In genomic region chr1:180225500-180226220, GRCm38 (mm10) we compare ENCODE assay signal across 8 mouse cellular contexts. TPM values are rescaled to one million over a fixed set of nuclear protein-coding genes. Genes with fewer than 3 reads are reported as not detected.
DNase-seq lines count a peak whose midpoint lies in the region; ATAC-seq and TF ChIP-seq lines count a peak whose summit lies in the region.

No protein-coding gene starts in this region.

- peaks cover 3% of the 10 kb centered on the region; the same call in 1 of the 2 replicates for H3K4me1 ChIP-seq in cerebellum, adult 2 months (ENCODE audit: control insufficient read depth, insufficient read depth, low read length)
- H3K4me1 ChIP-seq in forebrain, postnatal 0 days (ENCODE audit: insufficient read depth): no peaks in the 10 kb centered on the region
- no peaks in the 10 kb centered on the region for H3K4me1 ChIP-seq in hindbrain, postnatal 0 days (ENCODE audit: insufficient read depth, low read length)
- H3K4me1 ChIP-seq in liver, embryonic 12.5 days: peaks cover 24% of the 10 kb centered on the region

- H3K4me3 ChIP-seq in cerebellum, adult 2 months (replicated peaks; ENCODE audit: insufficient read depth, low read depth, low read length): peak overlapping the region; percentile 52
- H3K4me3 ChIP-seq in forebrain, postnatal 0 days (ENCODE audit: low read depth, low read length): peak overlapping the region; percentile 35
- peak overlapping the region; percentile 34 for H3K4me3 ChIP-seq in hindbrain, postnatal 0 days (ENCODE audit: low read length)
- peak overlapping the region; percentile 61 for H3K4me3 ChIP-seq in liver, embryonic 12.5 days

- TF ChIP-seq CTCF in cerebellum, adult 2 months (IDR thresholded peaks at IDR 0.05; ENCODE audit: borderline replicate concordance, insufficient read depth, low read depth, low read length): no peak
- no peak for TF ChIP-seq CTCF in forebrain, postnatal 0 days (IDR thresholded peaks at IDR 0.05; ENCODE audit: low read depth)
- no peak for TF ChIP-seq CTCF in hindbrain, postnatal 0 days (IDR thresholded peaks at IDR 0.05; ENCODE audit: low read depth)

- H3K36me3 ChIP-seq in forebrain, postnatal 0 days (ENCODE audit: insufficient read depth): peaks cover 12% of the 10 kb centered on the region; the same call in 1 of the 2 replicates
- H3K36me3 ChIP-seq in hindbrain, postnatal 0 days (ENCODE audit: insufficient read depth, low read length): no peaks in the 10 kb centered on the region
- H3K36me3 ChIP-seq in liver, embryonic 12.5 days: peaks cover 32% of the 10 kb centered on the region

- peak; percentile 76 for ATAC-seq in frontal cortex, adult (ENCODE audit: low TSS enrichment)
- peak; percentile 92 for ATAC-seq in forebrain, postnatal 0 days
- peak; percentile 86 for ATAC-seq in hindbrain, postnatal 0 days
- ATAC-seq in liver, embryonic 12.5 days: peak; percentile 94
- ATAC-seq in monocyte, adult 5-6 weeks (replicated peaks; ENCODE audit: insufficient number of reproducible peaks, low FRiP score, low TSS enrichment, poor library complexity, severe bottlenecking): peak; percentile 58

- H3K27ac ChIP-seq in cerebellum, adult 2 months (ENCODE audit: insufficient read depth, low read length): peak overlapping the region; percentile 29; the same call in 1 of the 2 replicates
- H3K27ac ChIP-seq in forebrain, postnatal 0 days (ENCODE audit: low read depth, low read length): no peak overlapping the region
- peak overlapping the region; percentile 43; the same call in 1 of the 2 replicates for H3K27ac ChIP-seq in hindbrain, postnatal 0 days
- H3K27ac ChIP-seq in liver, embryonic 12.5 days: peak overlapping the region; percentile 87

- H3K4me2 ChIP-seq in forebrain, postnatal 0 days (ENCODE audit: low read depth): peak overlapping the region; percentile 69
- peak overlapping the region; percentile 61 for H3K4me2 ChIP-seq in hindbrain, postnatal 0 days (ENCODE audit: low read depth, low read length)
- H3K4me2 ChIP-seq in liver, embryonic 12.5 days: peak overlapping the region; percentile 73

- 13% methylated on average over 21 of the region's 21 CpGs for WGBS in cerebellum, adult 2 months
- WGBS in forebrain, postnatal 0 days: 15% methylated on average over 21 of the region's 21 CpGs
- 15% methylated on average over 21 of the region's 21 CpGs for WGBS in hindbrain, postnatal 0 days
- WGBS in liver, embryonic 12.5 days (ENCODE audit: insufficient replicate concordance): 11% methylated on average over 21 of the region's 21 CpGs

- peak overlapping the region; percentile 48 for H3K9ac ChIP-seq in forebrain, postnatal 0 days
- peak overlapping the region; percentile 39 for H3K9ac ChIP-seq in hindbrain, postnatal 0 days (replicated peaks; ENCODE audit: low read length)
- H3K9ac ChIP-seq in liver, embryonic 12.5 days: peak overlapping the region; percentile 67

- no peak for DNase-seq in frontal cortex, postnatal 36 days (ENCODE audit: low spot score in 2 of 2)
- peak; percentile 71 to 77 for DNase-seq in cerebellum, adult 2 months
- DNase-seq in forebrain, postnatal 0 days: peak; percentile 63
- DNase-seq in hindbrain, postnatal 0 days (ENCODE audit: low spot score): peak; percentile 74
- DNase-seq in testis, postnatal 10 days (ENCODE audit: low spot score): peak; percentile 83

- 0 out of 2 replicates have a peak, but pooled peaks cover 5% of the 10 kb centered on the region for H3K9me3 ChIP-seq in forebrain, postnatal 0 days (ENCODE audit: low read length)
- no peaks in the 10 kb centered on the region for H3K9me3 ChIP-seq in hindbrain, postnatal 0 days (ENCODE audit: low read length)
- peaks cover 4% of the 10 kb centered on the region for H3K9me3 ChIP-seq in liver, embryonic 12.5 days (replicated peaks)

- H3K27me3 ChIP-seq in cerebellum, adult 2 months (ENCODE audit: control insufficient read depth, insufficient read depth, low read length): no peaks in the 10 kb centered on the region
- no peaks in the 10 kb centered on the region for H3K27me3 ChIP-seq in forebrain, postnatal 0 days (ENCODE audit: insufficient read depth, low read length)
- no peaks in the 10 kb centered on the region for H3K27me3 ChIP-seq in hindbrain, postnatal 0 days (ENCODE audit: insufficient read depth, low read length)
- no peaks in the 10 kb centered on the region for H3K27me3 ChIP-seq in liver, embryonic 12.5 days (replicated peaks)

- TF ChIP-seq POLR2A in cerebellum, adult 2 months (IDR thresholded peaks at IDR 0.05; ENCODE audit: borderline replicate concordance, insufficient read depth, low read length): peak; percentile 68; the same call in 1 of the 2 replicates

RNA-seq across cellular contexts. Expression of gene Coq8a, which starts 26.3 kb away (rescaled TPM):
- 51.2 and 56.0 TPM in 2 replicates for polyA plus RNA-seq in cerebellum, adult 2 months (2012; rRNA removed)
- 1.8 and 3.2 TPM in 2 replicates for total RNA-seq in forebrain, postnatal 0 days (2014; rRNA removed)
- 7.1 and 7.3 TPM in 2 replicates for polyA plus RNA-seq in forebrain, postnatal 0 days (2015; fragmentation: Nextera tagmentation; extraction: Ambion mirVana)
- 3.4 and 6.0 TPM in 2 replicates for total RNA-seq in hindbrain, postnatal 0 days (2014; rRNA removed)
- polyA plus RNA-seq in hindbrain, postnatal 0 days (2015; fragmentation: Nextera tagmentation; extraction: Ambion mirVana): 9.2 and 12.2 TPM in 2 replicates
- 5.0 and 7.8 TPM in 2 replicates for polyA plus RNA-seq in liver, embryonic 12.5 days (2016; fragmentation: Nextera tagmentation; extraction: Ambion mirVana)
- total RNA-seq in monocyte, adult 5-6 weeks (2017): 7.4 to 10.1 TPM (median 9.0 TPM) in 3 replicates

RNA-seq across cellular contexts. Expression of gene Psen2, which starts 37.6 kb away (rescaled TPM):
- 46.6 and 53.2 TPM in 2 replicates for polyA plus RNA-seq in cerebellum, adult 2 months (2012; rRNA removed)
- 18.9 and 22.8 TPM in 2 replicates for total RNA-seq in forebrain, postnatal 0 days (2014; rRNA removed)
- polyA plus RNA-seq in forebrain, postnatal 0 days (2015; fragmentation: Nextera tagmentation; extraction: Ambion mirVana): 16.0 and 17.9 TPM in 2 replicates
- total RNA-seq in hindbrain, postnatal 0 days (2014; rRNA removed): 26.6 and 33.5 TPM in 2 replicates
- polyA plus RNA-seq in hindbrain, postnatal 0 days (2015; fragmentation: Nextera tagmentation; extraction: Ambion mirVana): 23.2 and 23.7 TPM in 2 replicates
- 20.9 and 21.3 TPM in 2 replicates for polyA plus RNA-seq in liver, embryonic 12.5 days (2016; fragmentation: Nextera tagmentation; extraction: Ambion mirVana)
- 30.1 to 38.0 TPM (median 30.6 TPM) in 3 replicates for total RNA-seq in monocyte, adult 5-6 weeks (2017)

Comparison
In these comparisons a context has a peak if more than half of its experiments do, and no peak if none do; other contexts are left out.
1. DNase-seq: peak in cerebellum, adult 2 months (2 of 2), forebrain, postnatal 0 days (single experiment), hindbrain, postnatal 0 days (single experiment) and testis, postnatal 10 days (single experiment); none in frontal cortex, postnatal 36 days (0 of 2).
2. Peak in every context shown above with its lines, with median percentiles within 50 percentile points of each other: ATAC-seq, H3K4me3 ChIP-seq, H3K4me2 ChIP-seq and H3K9ac ChIP-seq.